Mouse (Mus musculus) liver, adult 2 months (tissue): ENCODE results near the gene Fn1.

Experiments
- CTCF ChIP-seq: fragments of 200-500 bp; IDR thresholded peaks from 2 replicates; pipeline ENCODE4 v1.5.1; 2011; ENCODE audit warnings: low read depth, low read length, control low read depth
- POLR2A ChIP-seq: fragments of 200-500 bp; IDR thresholded peaks from 2 replicates; pipeline ENCODE4 v1.6.1; 2011; ENCODE audit warnings: low read length, control low read depth; ENCODE audit not compliant: insufficient read depth; ENCODE audit errors: extremely low read depth

GRCm38 (mm10) chr1:71663242-71663641 lies 10.2 kb upstream of the Fn1 start:
- TF ChIP-seq CTCF (no peak), POLR2A (no peak)
